Mouse (Mus musculus) embryo, embryonic 11 days (tissue): ENCODE data around the gene Rfng.
A peak's percentile ranks its signal among the peaks of the same experiment; 100 is the strongest.
"Not testable (repeated sequence)": the region's sequence is repeated elsewhere in the genome, so short reads cannot be mapped to it uniquely, and the experiment has no call there.

Experiments used
- DNase-seq: peaks from one replicate; pipeline ENCODE4 v3.0.0-alpha.2; 2015

Rfng gene

GRCm38 (mm10) chr11:120784064-120784791, at the start of gene Rfng, which contains the start of gene Gps1:
Gene Rfng (minus strand): TSS chr11:120784207.
Gene Gps1 (plus strand): TSS chr11:120784272.
- DNase-seq = peak; percentile 91

GRCm38 (mm10) chr11:120832962-120833361, 49.0 kb upstream of the Rfng start:
- not testable (repeated sequence) for DNase-seq

GRCm38 (mm10) chr11:120831659-120832440, 47.8 kb upstream of the Rfng start:
- no peak for DNase-seq

- DNase-seq = no peak
Observed at GRCm38 (mm10) chr11:120830686-120831085, 46.7 kb upstream of the Rfng start.

- DNase-seq = no peak
Observed at GRCm38 (mm10) chr11:120829757-120830532, 45.9 kb upstream of the Rfng start.

GRCm38 (mm10) chr11:120828416-120828815, 44.4 kb upstream of the Rfng start:
- DNase-seq = no peak

- DNase-seq = no peak
Observed at GRCm38 (mm10) chr11:120826016-120826953, 42.3 kb upstream of the Rfng start.

- DNase-seq = peak; percentile 44
Observed at GRCm38 (mm10) chr11:120825289-120825863, 41.4 kb upstream of the Rfng start.

- DNase-seq = no peak
Observed at GRCm38 (mm10) chr11:120824787-120825288, 40.8 kb upstream of the Rfng start.

GRCm38 (mm10) chr11:120823956-120824786, 40.2 kb upstream of the Rfng start, which contains the start of gene Fasn:
Gene Fasn (minus strand): TSS chr11:120824547.
- peak; percentile 99 for DNase-seq

- DNase-seq = peak; percentile 79
Observed at GRCm38 (mm10) chr11:120823551-120823947, 39.5 kb upstream of the Rfng start.

- DNase-seq = peak; percentile 26
Observed at GRCm38 (mm10) chr11:120822831-120823550, 39.0 kb upstream of the Rfng start.

GRCm38 (mm10) chr11:120822321-120822720, 38.3 kb upstream of the Rfng start:
- no peak for DNase-seq

- no peak for DNase-seq
Observed at GRCm38 (mm10) chr11:120821076-120821922, 37.3 kb upstream of the Rfng start.

- no peak for DNase-seq
Observed at GRCm38 (mm10) chr11:120820546-120820945, 36.5 kb upstream of the Rfng start.

- DNase-seq = no peak
Observed at GRCm38 (mm10) chr11:120819556-120819955, 35.5 kb upstream of the Rfng start.

GRCm38 (mm10) chr11:120818251-120818650, 34.2 kb upstream of the Rfng start:
- no peak for DNase-seq

GRCm38 (mm10) chr11:120817358-120817757, 33.4 kb upstream of the Rfng start:
- no peak for DNase-seq

GRCm38 (mm10) chr11:120812068-120812467, 28.1 kb upstream of the Rfng start:
- no peak for DNase-seq
